Mouse (Mus musculus) stomach, postnatal 0 days (tissue): ENCODE measurements around the gene Gm49395. TPM values are rescaled to one million over a fixed set of nuclear protein-coding genes. Genes with fewer than 3 reads are reported as not detected.
A peak's percentile ranks its signal among the peaks of the same experiment; 100 is the strongest.

Experiments used
- ATAC-seq: fragments of 200-750 bp; cut with Nextera tagmentation; 2 replicates; pipeline ENCODE4 v1.8.0; 2017; ENCODE audit not compliant: low FRiP score, low TSS enrichment
- DNase-seq: peaks from one replicate; pipeline ENCODE4 v3.0.0-alpha.2; 2016; ENCODE audit warnings: low spot score
- H3K27ac ChIP-seq: fragments of 300-500 bp; sonication (generic); replicated peaks from 2 replicates; pipeline ENCODE4 v1.5.1; 2014; ENCODE audit warnings: mild to moderate bottlenecking, control low read depth
- H3K27me3 ChIP-seq: fragments of 300-500 bp; sonication (generic); 2 replicates; pipeline ENCODE4 v1.6.1; 2014; ENCODE audit warnings: low read length; ENCODE audit not compliant: control insufficient read depth, insufficient read depth
- H3K36me3 ChIP-seq: fragments of 300-500 bp; sonication (generic); 2 replicates; pipeline ENCODE4 v1.6.1; 2014; ENCODE audit warnings: low read length, mixed read lengths; ENCODE audit not compliant: control insufficient read depth, insufficient read depth
- H3K4me1 ChIP-seq: fragments of 300-500 bp; sonication (generic); replicated peaks from 2 replicates; pipeline ENCODE4 v1.6.1; 2014; ENCODE audit warnings: antibody characterized with exemption; ENCODE audit not compliant: control insufficient read depth, insufficient read depth
- H3K4me2 ChIP-seq: fragments of 300-500 bp; sonication (generic); replicated peaks from 2 replicates; pipeline ENCODE4 v1.6.1; 2014; ENCODE audit warnings: low read depth, mild to moderate bottlenecking, control low read depth, moderate library complexity
- H3K4me3 ChIP-seq: fragments of 300-500 bp; sonication (generic); 2 replicates; pipeline ENCODE4 v1.5.1; 2014; ENCODE audit warnings: low read depth, low read length, control low read depth
- H3K9ac ChIP-seq: fragments of 300-500 bp; sonication (generic); 2 replicates; pipeline ENCODE4 v1.6.1; 2014; ENCODE audit warnings: mild to moderate bottlenecking, low read length, control low read depth, mixed read lengths
- H3K9me3 ChIP-seq: fragments of 300-500 bp; sonication (generic); 2 replicates; pipeline ENCODE4 v1.6.1; 2016; ENCODE audit warnings: low read length; ENCODE audit not compliant: control insufficient read depth
- CTCF ChIP-seq: IDR thresholded peaks from 2 replicates; pipeline ENCODE4 v1.5.1; 2016; ENCODE audit warnings: antibody characterized with exemption, low read depth, mild to moderate bottlenecking, moderate library complexity
- EP300 ChIP-seq: optimal IDR thresholded peaks from 2 replicates; pipeline ENCODE3; 2016; ENCODE audit warnings: antibody characterized with exemption
- WGBS: fragments of 180-500 bp; shearing (Covaris S2); extraction: QIAGEN DNeasy Blood & Tissue Kit; methylation state at CpG from one replicate; pipeline ENCODE4 v1.1.7; 2014; 5-methylcytosine and 5-hydroxymethylcytosine counted together
- polyA plus RNA-seq: library from polyadenylated mRNA; unstranded; fragments of >200 nt; fragmentation: Nextera tagmentation; extraction: Ambion mirVana; gene quantifications from 2 replicates; pipeline ENCODE4 v1.2.1, GENCODE M21; 2015

The Gm49395 gene
- polyA plus RNA-seq, 1 experiment from 2014 or later = 9.4 TPM

GRCm38 (mm10) chr13:115096965-115097364 lies 4.8 kb downstream of the Gm49395 start:
- no peaks in the 10 kb centered on the region for H3K27me3 ChIP-seq
- ATAC-seq (no peak), DNase-seq (no peak)
- no peaks in the 10 kb centered on the region for H3K36me3 ChIP-seq
- no peak for TF ChIP-seq CTCF
- no peak for TF ChIP-seq EP300
- peak overlapping the region; percentile 30; the same call in 1 of the 2 replicates for H3K4me2 ChIP-seq
- H3K27ac ChIP-seq = no peak overlapping the region
- peaks cover 4% of the 10 kb centered on the region; the same call in 1 of the 2 replicates for H3K4me1 ChIP-seq
- no peak overlapping the region for H3K4me3 ChIP-seq
- whole genome bisulfite sequencing = 47% methylated on average over 5 of the region's 5 CpGs
- H3K9ac ChIP-seq = no peak overlapping the region
- no peaks in the 10 kb centered on the region for H3K9me3 ChIP-seq

DNA sequence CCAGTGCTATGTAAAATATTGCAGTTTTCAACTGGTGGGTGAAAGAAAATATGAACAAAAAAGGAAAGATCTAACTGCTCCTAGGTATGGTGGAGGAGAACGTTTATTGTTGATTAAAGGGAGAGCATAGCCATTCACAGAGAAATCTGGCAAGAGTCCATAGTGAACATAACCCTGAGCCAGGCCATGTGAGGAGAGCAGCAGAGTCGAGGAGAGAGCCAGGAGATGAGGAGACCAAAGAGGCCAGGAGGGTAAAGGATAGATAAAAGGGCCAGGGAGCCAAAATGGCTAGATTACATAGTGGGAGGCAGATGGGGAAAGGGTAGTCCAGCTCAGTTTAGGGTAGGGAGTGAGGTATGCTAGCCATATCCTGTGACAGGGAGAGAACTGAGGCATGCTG lies 5.5 kb downstream of the Gm49395 start:
- no peak overlapping the region for H3K4me3 ChIP-seq
- H3K36me3 ChIP-seq = no peaks in the 10 kb centered on the region
- no peak overlapping the region for H3K9ac ChIP-seq
- DNase-seq (no peak), ATAC-seq (no peak)
- H3K27me3 ChIP-seq = no peaks in the 10 kb centered on the region
- no peak overlapping the region for H3K27ac ChIP-seq
- H3K4me1 ChIP-seq = peaks cover 4% of the 10 kb centered on the region; the same call in 1 of the 2 replicates
- no peak overlapping the region for H3K4me2 ChIP-seq
- TF ChIP-seq CTCF = no peak
- no peak for TF ChIP-seq EP300
- WGBS = 21% methylated on average over 2 of the region's 2 CpGs
- no peaks in the 10 kb centered on the region for H3K9me3 ChIP-seq

- WGBS = 48% methylated on average over 2 of the region's 2 CpGs
- no peak overlapping the region for H3K27ac ChIP-seq
- ATAC-seq = peak; percentile 60; the same call in 1 of the 2 replicates
Measured at GRCm38 (mm10) chr13:115095392-115095791, 6.3 kb downstream of the Gm49395 start.

GRCm38 (mm10) chr13:115091511-115091910 lies 10.2 kb downstream of the Gm49395 start:
- no peak overlapping the region for H3K9ac ChIP-seq
- no peak for DNase-seq
- peaks cover 3% of the 10 kb centered on the region; the same call in 1 of the 2 replicates for H3K36me3 ChIP-seq
- H3K9me3 ChIP-seq = no peaks in the 10 kb centered on the region
- no peak for ATAC-seq
- H3K4me2 ChIP-seq = no peak overlapping the region
- H3K4me1 ChIP-seq = peaks cover 4% of the 10 kb centered on the region
- TF ChIP-seq EP300 (no peak), CTCF (no peak)
- no peaks in the 10 kb centered on the region for H3K27me3 ChIP-seq
- no peak overlapping the region for H3K27ac ChIP-seq
- no peak overlapping the region for H3K4me3 ChIP-seq
- 57% methylated on average over 3 of the region's 3 CpGs for WGBS

More at GRCm38 (mm10) chr13:115095392-115095791, 6.3 kb downstream of the Gm49395 start:
- peaks cover 4% of the 10 kb centered on the region; the same call in 1 of the 2 replicates for H3K4me1 ChIP-seq
- no peaks in the 10 kb centered on the region for H3K27me3 ChIP-seq
- H3K4me2 ChIP-seq = no peak overlapping the region
- no peak for DNase-seq
- no peaks in the 10 kb centered on the region for H3K9me3 ChIP-seq
- peak; percentile 47 for TF ChIP-seq CTCF
- TF ChIP-seq EP300 = no peak
- H3K36me3 ChIP-seq = no peaks in the 10 kb centered on the region
- no peak overlapping the region for H3K9ac ChIP-seq
- H3K4me3 ChIP-seq = no peak overlapping the region

DNA sequence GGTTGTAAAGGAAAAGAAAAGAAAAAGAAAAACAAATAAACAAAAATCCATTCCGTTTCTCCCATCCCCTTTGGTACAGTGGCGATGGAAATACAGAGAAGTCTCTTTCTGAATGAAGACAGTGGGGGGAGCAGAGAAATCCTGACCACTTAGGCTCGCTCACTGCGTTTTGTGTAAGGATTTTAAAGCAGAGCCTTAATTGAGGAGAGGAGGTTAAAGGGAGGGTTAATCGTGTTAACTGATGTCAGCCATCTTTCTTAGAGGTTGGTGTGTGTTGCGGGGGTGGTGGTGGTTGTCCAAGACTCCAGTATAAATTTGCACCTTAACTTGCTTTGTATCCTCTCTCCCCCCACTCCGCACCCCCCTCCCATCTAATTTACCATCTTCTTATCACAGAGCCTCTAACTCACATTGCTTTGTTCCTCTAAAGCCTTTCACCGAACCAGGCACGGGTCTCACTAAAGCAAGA lies 10.7 kb downstream of the Gm49395 start:
- TF ChIP-seq EP300 (no peak), CTCF (no peak)
- DNase-seq = no peak
- peak overlapping the region; percentile 91 for H3K4me2 ChIP-seq

More for the DNA sequence above, 10.7 kb downstream of the Gm49395 start:
- no peaks in the 10 kb centered on the region for H3K27me3 ChIP-seq
- H3K9me3 ChIP-seq = no peaks in the 10 kb centered on the region
- peak overlapping the region; percentile 62 for H3K4me3 ChIP-seq
- ATAC-seq = no peak
- H3K36me3 ChIP-seq = peaks cover 3% of the 10 kb centered on the region; the same call in 1 of the 2 replicates
- no peak overlapping the region for H3K9ac ChIP-seq
- H3K4me1 ChIP-seq = no peaks in the 10 kb centered on the region; the same call in none of the 2 replicates
- WGBS = 46% methylated on average over 9 of the region's 9 CpGs
- peak overlapping the region; percentile 89 for H3K27ac ChIP-seq
